Mouse (Mus musculus) heart, adult 2 months (tissue): ENCODE results near the gene Lurap1l. TPM values are rescaled to one million over a fixed set of nuclear protein-coding genes. Genes with fewer than 3 reads are reported as not detected.

ENCODE experiments used
- DNase-seq, 2 experiments: peaks; one replicate each; pipeline ENCODE4 v3.0.0; 2021
- H3K27ac ChIP-seq: fragments of 200-600 bp; 2 replicates; pipeline ENCODE4 v1.8.1; 2022
- H3K27me3 ChIP-seq: fragments of 200-500 bp; 2 replicates; pipeline ENCODE4 v1.6.1; 2012; ENCODE audit warnings: mild to moderate bottlenecking, low read length, inconsistent platforms, mixed read lengths; ENCODE audit not compliant: control insufficient read depth, insufficient read depth
- H3K36me3 ChIP-seq: fragments of 200-500 bp; 2 replicates; pipeline ENCODE4 v1.6.1; 2012; ENCODE audit warnings: low read length, inconsistent platforms; ENCODE audit not compliant: control insufficient read depth, insufficient read depth
- H3K4me1 ChIP-seq: fragments of 200-500 bp; 2 replicates; pipeline ENCODE4 v1.6.1; 2011; ENCODE audit warnings: low read length; ENCODE audit not compliant: control insufficient read depth, insufficient read depth
- H3K4me3 ChIP-seq: fragments of 200-600 bp; 2 replicates; pipeline ENCODE4 v1.8.1; 2022
- H3K79me2 ChIP-seq: fragments of 200-500 bp; replicated peaks from 2 replicates; pipeline ENCODE4 v1.6.1; 2012; ENCODE audit warnings: mild to moderate bottlenecking, inconsistent platforms, low read length, moderate library complexity, mixed read lengths; ENCODE audit not compliant: control insufficient read depth, insufficient read depth
- H3K9ac ChIP-seq: fragments of 200-500 bp; 2 replicates; pipeline ENCODE4 v1.6.1; 2012; ENCODE audit warnings: low read depth, mild to moderate bottlenecking, control low read depth, inconsistent platforms, low read length, mixed read lengths
- CTCF ChIP-seq: fragments of 200-600 bp; IDR thresholded peaks from 2 replicates; pipeline ENCODE4 v1.8.1; 2022; ENCODE audit warnings: antibody characterized with exemption, mild to moderate bottlenecking, moderate library complexity
- EP300 ChIP-seq: fragments of 200-500 bp; IDR thresholded peaks from 2 replicates; pipeline ENCODE4 v1.6.1; 2011; ENCODE audit warnings: low read depth, low read length, control low read depth; ENCODE audit not compliant: insufficient read depth
- POLR2A ChIP-seq: fragments of 200-500 bp; IDR thresholded peaks from 2 replicates; pipeline ENCODE4 v1.6.1; 2011; ENCODE audit warnings: mild to moderate bottlenecking, low read depth, low read length, control low read depth; ENCODE audit not compliant: insufficient read depth
- WGBS: fragments of 180-500 bp; shearing (Covaris S2); methylation state at CpG from one replicate; pipeline ENCODE4 v1.1.7; 2018; 5-methylcytosine and 5-hydroxymethylcytosine counted together
- intact Hi-C: fragments of 180-260 bp; cut with DNase I; formaldehyde crosslinking; loops from one replicate; pipeline ENCODE4 v1.15.1; 2025
- polyA plus RNA-seq: library from polyadenylated mRNA; depleted of rRNA; stranded (reverse); fragments of >200 nt; gene quantifications from 2 replicates; pipeline ENCODE4 v1.2.3, GENCODE M21; 2012
- total RNA-seq, 2 experiments: library from RNA; stranded (reverse); gene quantifications; 2 replicates each; pipeline ENCODE4 v1.2.3; 2021

The Lurap1l gene
- total and polyA plus RNA-seq, 3 experiments = 1.2 to 2.0 (median 1.3) TPM

- DNase-seq = no peak
- intact Hi-C loops = loop anchor here (10.0 kb wide), 1 partner anchor 1935 kb away; the partner anchor contains the start of gene Zdhhc21
- no peak for TF ChIP-seq CTCF
- TF ChIP-seq POLR2A = no peak
- no peak for TF ChIP-seq EP300
- Histone ChIP-seq H3K4me3 (no peak overlapping the region), H3K79me2 (no peaks in the 10 kb centered on the region), H3K36me3 (no peaks in the 10 kb centered on the region), H3K27ac (no peak overlapping the region), H3K27me3 (no peaks in the 10 kb centered on the region), H3K4me1 (peaks cover 2% of the 10 kb centered on the region; the same call in 1 of the 2 replicates), H3K9ac (no peak overlapping the region)
- 55% methylated on average over 1 of the region's 1 CpGs for WGBS
Measured at GRCm38 (mm10) chr4:80919217-80919867, 8.9 kb downstream of the Lurap1l start.

- intact Hi-C loops = no loop called here
- H3K9ac ChIP-seq = no peak overlapping the region
- no peaks in the 10 kb centered on the region for H3K79me2 ChIP-seq
- TF ChIP-seq CTCF (no peak), EP300 (no peak), POLR2A (no peak)
- H3K36me3 ChIP-seq = no peaks in the 10 kb centered on the region
- no peak overlapping the region for H3K4me3 ChIP-seq
- DNase-seq = no peak
- no peak overlapping the region for H3K27ac ChIP-seq
- H3K4me1 ChIP-seq = no peaks in the 10 kb centered on the region; the same call in none of the 2 replicates
- 65% methylated on average over 4 of the region's 4 CpGs for WGBS
- no peaks in the 10 kb centered on the region for H3K27me3 ChIP-seq
Measured at GRCm38 (mm10) chr4:80921646-80922489, 11.4 kb downstream of the Lurap1l start.

GRCm38 (mm10) chr4:80922654-80923053 lies 12.2 kb downstream of the Lurap1l start:
- no peaks in the 10 kb centered on the region for H3K27me3 ChIP-seq
- H3K9ac ChIP-seq = no peak overlapping the region
- WGBS = 80% methylated on average over 2 of the region's 2 CpGs
- H3K4me3 ChIP-seq = no peak overlapping the region
- TF ChIP-seq POLR2A (no peak), EP300 (no peak), CTCF (no peak)
- H3K4me1 ChIP-seq = no peaks in the 10 kb centered on the region; the same call in none of the 2 replicates
- intact Hi-C loops = no loop called here
- no peaks in the 10 kb centered on the region for H3K36me3 ChIP-seq
- DNase-seq = no peak
- H3K79me2 ChIP-seq = no peaks in the 10 kb centered on the region
- no peak overlapping the region for H3K27ac ChIP-seq

GRCm38 (mm10) chr4:80924815-80925214 lies 14.4 kb downstream of the Lurap1l start:
- Histone ChIP-seq H3K36me3 (no peaks in the 10 kb centered on the region), H3K4me1 (no peaks in the 10 kb centered on the region; the same call in none of the 2 replicates), H3K79me2 (no peaks in the 10 kb centered on the region), H3K9ac (no peak overlapping the region), H3K27me3 (no peaks in the 10 kb centered on the region), H3K4me3 (no peak overlapping the region), H3K27ac (no peak overlapping the region)
- intact Hi-C loops = no loop called here
- 56% methylated on average over 4 of the region's 4 CpGs for WGBS
- no peak for DNase-seq
- TF ChIP-seq POLR2A (no peak), EP300 (no peak), CTCF (no peak)

DNA sequence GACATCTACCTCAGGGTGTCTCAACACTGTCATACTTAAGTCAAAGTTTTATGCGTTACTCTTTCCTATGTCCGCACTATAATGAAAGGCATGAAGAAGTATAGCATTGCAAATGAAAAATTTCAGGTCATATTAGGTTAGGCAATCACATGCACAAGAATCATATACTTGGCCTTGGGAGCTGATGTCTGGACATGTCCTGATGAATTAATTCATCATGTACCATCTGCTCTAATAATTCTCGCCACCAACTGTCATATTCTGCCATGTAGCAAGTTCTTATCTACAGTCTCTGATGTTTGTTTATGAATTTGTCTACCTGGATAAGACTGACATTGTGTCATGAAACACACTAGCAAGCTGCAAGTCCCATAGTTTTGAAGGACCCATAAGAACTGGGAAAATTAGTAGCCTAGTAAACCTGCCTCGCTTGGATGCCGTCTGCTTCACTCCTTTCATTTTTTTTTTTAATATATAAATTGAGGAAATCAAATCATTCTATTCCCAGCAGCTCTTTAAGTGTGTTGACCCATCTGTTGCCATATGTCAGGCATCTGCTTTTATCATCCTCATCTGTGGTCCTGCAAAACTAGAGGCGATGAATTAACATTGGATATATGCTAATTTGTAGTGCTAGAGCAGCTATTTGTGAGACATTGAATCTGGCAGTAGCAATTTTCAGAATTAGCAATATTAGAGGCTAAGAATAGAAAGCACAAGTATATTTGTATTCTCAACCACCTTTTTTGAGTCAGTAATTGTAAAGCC lies 15.5 kb downstream of the Lurap1l start:
- H3K79me2 ChIP-seq = no peaks in the 10 kb centered on the region
- no peaks in the 10 kb centered on the region for H3K36me3 ChIP-seq
- H3K27ac ChIP-seq = no peak overlapping the region
- DNase-seq = no peak
- intact Hi-C loops = no loop called here
- no peaks in the 10 kb centered on the region; the same call in none of the 2 replicates for H3K4me1 ChIP-seq
- H3K27me3 ChIP-seq = no peaks in the 10 kb centered on the region
- TF ChIP-seq POLR2A (no peak), EP300 (no peak), CTCF (no peak)
- no peak overlapping the region for H3K4me3 ChIP-seq
- 88% methylated on average over 6 of the region's 6 CpGs for WGBS
- no peak overlapping the region for H3K9ac ChIP-seq
